Mouse (Mus musculus): ENCODE results near the gene Pnpla8. TPM values are rescaled to one million over a fixed set of nuclear protein-coding genes. Genes with fewer than 3 reads are reported as not detected.
"Not testable (repeated sequence)": the region's sequence is repeated elsewhere in the genome, so short reads cannot be mapped to it uniquely, and the experiment has no call there.

Gene Pnpla8
- polyA plus RNA-seq, 1 experiment from 2014 or later: 53.5 TPM

DNA sequence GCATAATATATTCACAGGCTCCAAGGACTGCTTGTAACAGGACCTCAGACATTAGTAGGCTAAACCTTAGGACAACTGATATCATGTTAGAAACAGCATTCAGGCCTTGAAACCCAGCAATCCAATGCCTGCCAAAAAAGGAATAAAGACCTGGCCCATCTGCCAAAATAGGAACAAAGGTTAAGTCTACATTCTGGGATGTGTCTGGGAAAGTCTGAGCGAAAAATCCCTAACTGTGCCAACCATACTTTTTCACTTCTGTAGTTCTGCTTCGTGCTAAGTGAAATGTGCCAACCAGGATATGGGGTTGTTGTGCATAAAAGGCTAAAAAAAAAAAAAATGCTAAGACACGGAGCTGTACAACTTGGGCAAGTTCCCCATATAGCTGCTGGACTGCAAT, 44.5 kb downstream of the Pnpla8 start:
- ATAC-seq (ENCODE audit: low FRiP score, low TSS enrichment) (no peak), DNase-seq (ENCODE audit: low spot score) (no peak)
- Histone ChIP-seq H3K4me3 (ENCODE audit: low read depth, low read length) (no peak overlapping the region), H3K4me1 (replicated peaks; ENCODE audit: control insufficient read depth, insufficient read depth) (peaks cover 3% of the 10 kb centered on the region; the same call in 1 of the 2 replicates), H3K9ac (ENCODE audit: low read length) (no peak overlapping the region), H3K4me2 (replicated peaks; ENCODE audit: low read depth) (no peak overlapping the region), H3K27ac (replicated peaks) (no peak overlapping the region), H3K27me3 (ENCODE audit: control insufficient read depth, insufficient read depth, low read length) (no peaks in the 10 kb centered on the region), H3K36me3 (ENCODE audit: control insufficient read depth, insufficient read depth, low read length) (no peaks in the 10 kb centered on the region), H3K9me3 (ENCODE audit: control insufficient read depth, low read length) (no peaks in the 10 kb centered on the region)
- 65% methylated on average over 3 of the region's 3 CpGs for WGBS
- TF ChIP-seq CTCF (IDR thresholded peaks at IDR 0.05; ENCODE audit: low read depth) (no peak), EP300 (optimal IDR thresholded peaks at IDR 0.05) (no peak)

DNA sequence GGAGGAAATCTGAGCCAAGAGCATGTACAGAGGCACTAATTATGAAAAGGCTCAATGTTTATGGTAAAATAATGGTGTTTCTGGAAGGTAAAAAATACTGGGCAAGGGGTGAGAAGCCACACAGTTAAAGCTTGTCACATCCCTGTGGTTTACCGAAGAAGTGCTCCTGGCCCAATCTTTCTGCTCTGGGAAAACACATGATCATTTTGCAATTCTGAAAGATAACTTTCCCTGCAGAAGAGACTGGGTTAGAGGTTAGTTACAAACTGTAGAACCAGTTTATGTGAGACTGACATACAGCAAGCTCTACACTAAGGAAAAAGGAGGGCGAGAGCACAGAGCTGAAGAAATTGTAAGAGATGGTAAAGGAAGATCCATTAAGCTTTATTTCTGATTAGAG, 46.0 kb downstream of the Pnpla8 start:
- ATAC-seq (ENCODE audit: low FRiP score, low TSS enrichment): no peak
- H3K9ac ChIP-seq (ENCODE audit: low read length): no peak overlapping the region
- DNase-seq (ENCODE audit: low spot score): no peak
- 86% methylated on average over 2 of the region's 2 CpGs for WGBS
- no peaks in the 10 kb centered on the region for H3K9me3 ChIP-seq (ENCODE audit: control insufficient read depth, low read length)
- no peak overlapping the region for H3K4me3 ChIP-seq (ENCODE audit: low read depth, low read length)
- TF ChIP-seq CTCF (IDR thresholded peaks at IDR 0.05; ENCODE audit: low read depth) (no peak), EP300 (optimal IDR thresholded peaks at IDR 0.05) (no peak)
- H3K27me3 ChIP-seq (ENCODE audit: control insufficient read depth, insufficient read depth, low read length): no peaks in the 10 kb centered on the region
- H3K4me2 ChIP-seq (replicated peaks; ENCODE audit: low read depth): no peak overlapping the region
- H3K27ac ChIP-seq (replicated peaks): no peak overlapping the region
- peaks cover 3% of the 10 kb centered on the region; the same call in 1 of the 2 replicates for H3K4me1 ChIP-seq (replicated peaks; ENCODE audit: control insufficient read depth, insufficient read depth)
- no peaks in the 10 kb centered on the region for H3K36me3 ChIP-seq (ENCODE audit: control insufficient read depth, insufficient read depth, low read length)

- peak overlapping the region; percentile 69 for H3K4me2 ChIP-seq (replicated peaks; ENCODE audit: low read depth)
- H3K27me3 ChIP-seq (ENCODE audit: control insufficient read depth, insufficient read depth, low read length): no peaks in the 10 kb centered on the region
- WGBS: under 1% methylated on average over 30 of the region's 38 CpGs
- H3K27ac ChIP-seq (replicated peaks): peak overlapping the region; percentile 100
- peak; percentile 99 for ATAC-seq (ENCODE audit: low FRiP score, low TSS enrichment)
- TF ChIP-seq EP300 (optimal IDR thresholded peaks at IDR 0.05) (no peak), CTCF (IDR thresholded peaks at IDR 0.05; ENCODE audit: low read depth) (no peak)
- peaks cover 3% of the 10 kb centered on the region; the same call in 1 of the 2 replicates for H3K4me1 ChIP-seq (replicated peaks; ENCODE audit: control insufficient read depth, insufficient read depth)
- no peaks in the 10 kb centered on the region for H3K36me3 ChIP-seq (ENCODE audit: control insufficient read depth, insufficient read depth, low read length)
- peak; percentile 99 for DNase-seq (ENCODE audit: low spot score)
- peak overlapping the region; percentile 86 for H3K4me3 ChIP-seq (ENCODE audit: low read depth, low read length)
- H3K9me3 ChIP-seq (ENCODE audit: control insufficient read depth, low read length): no peaks in the 10 kb centered on the region
- H3K9ac ChIP-seq (ENCODE audit: low read length): peak overlapping the region; percentile 95
These were observed 47.6 kb downstream of the Pnpla8 start for GRCm38 (mm10) chr12:44268728-44269302.

GRCm38 (mm10) chr12:44269311-44269831, 48.2 kb downstream of the Pnpla8 start:
- Histone ChIP-seq H3K4me3 (ENCODE audit: low read depth, low read length) (peak overlapping the region; percentile 86), H3K36me3 (ENCODE audit: control insufficient read depth, insufficient read depth, low read length) (no peaks in the 10 kb centered on the region), H3K4me1 (replicated peaks; ENCODE audit: control insufficient read depth, insufficient read depth) (peaks cover 3% of the 10 kb centered on the region; the same call in 1 of the 2 replicates), H3K9me3 (ENCODE audit: control insufficient read depth, low read length) (no peaks in the 10 kb centered on the region), H3K4me2 (replicated peaks; ENCODE audit: low read depth) (peak overlapping the region; percentile 69), H3K27ac (replicated peaks) (peak overlapping the region; percentile 100), H3K9ac (ENCODE audit: low read length) (peak overlapping the region; percentile 95), H3K27me3 (ENCODE audit: control insufficient read depth, insufficient read depth, low read length) (no peaks in the 10 kb centered on the region)
- DNase-seq (ENCODE audit: low spot score) (peak; percentile 63), ATAC-seq (ENCODE audit: low FRiP score, low TSS enrichment) (peak; percentile 83)
- under 1% methylated on average over 41 of the region's 46 CpGs for WGBS
- TF ChIP-seq EP300 (optimal IDR thresholded peaks at IDR 0.05) (no peak), CTCF (IDR thresholded peaks at IDR 0.05; ENCODE audit: low read depth) (no peak)

- Histone ChIP-seq H3K27me3 (ENCODE audit: control insufficient read depth, insufficient read depth, low read length) (no peaks in the 10 kb centered on the region), H3K4me2 (replicated peaks; ENCODE audit: low read depth) (no peak overlapping the region), H3K27ac (replicated peaks) (no peak overlapping the region), H3K9ac (ENCODE audit: low read length) (no peak overlapping the region), H3K4me1 (replicated peaks; ENCODE audit: control insufficient read depth, insufficient read depth) (no peaks in the 10 kb centered on the region), H3K36me3 (ENCODE audit: control insufficient read depth, insufficient read depth, low read length) (no peaks in the 10 kb centered on the region), H3K4me3 (ENCODE audit: low read depth, low read length) (no peak overlapping the region), H3K9me3 (ENCODE audit: control insufficient read depth, low read length) (no peaks in the 10 kb centered on the region)
- TF ChIP-seq CTCF (IDR thresholded peaks at IDR 0.05; ENCODE audit: low read depth) (no peak), EP300 (optimal IDR thresholded peaks at IDR 0.05) (no peak)
- no peak for DNase-seq (ENCODE audit: low spot score)
- 91% methylated on average over 6 of the region's 6 CpGs for WGBS
- no peak for ATAC-seq (ENCODE audit: low FRiP score, low TSS enrichment)
These were observed 53.1 kb downstream of the Pnpla8 start for GRCm38 (mm10) chr12:44274125-44274835.

DNA sequence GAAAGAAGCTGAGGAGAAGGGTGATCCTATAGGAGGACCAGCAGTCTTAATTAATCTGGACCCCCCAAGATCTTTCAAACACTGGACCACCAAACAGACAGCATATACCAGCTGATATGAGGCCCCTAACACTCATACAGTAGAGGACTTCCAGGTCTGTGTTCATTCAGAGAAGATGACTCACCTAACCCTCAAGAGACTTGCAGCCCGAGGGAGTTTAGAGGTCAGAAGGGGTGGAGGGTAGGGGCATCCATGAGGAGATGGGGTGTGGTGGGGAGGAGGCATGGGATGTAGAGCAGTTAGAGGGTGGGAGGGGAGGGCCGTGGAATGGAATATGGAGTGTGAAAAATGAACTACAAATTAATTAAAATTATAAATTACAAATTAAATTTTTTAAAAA, 59.0 kb downstream of the Pnpla8 start:
- not testable (repeated sequence) for H3K27ac ChIP-seq (replicated peaks); H3K9ac ChIP-seq (ENCODE audit: low read length); H3K4me1 ChIP-seq (replicated peaks; ENCODE audit: control insufficient read depth, insufficient read depth); H3K27me3 ChIP-seq (ENCODE audit: control insufficient read depth, insufficient read depth, low read length); H3K4me3 ChIP-seq (ENCODE audit: low read depth, low read length); ATAC-seq (ENCODE audit: low FRiP score, low TSS enrichment); H3K9me3 ChIP-seq (ENCODE audit: control insufficient read depth, low read length); H3K4me2 ChIP-seq (replicated peaks; ENCODE audit: low read depth); H3K36me3 ChIP-seq (ENCODE audit: control insufficient read depth, insufficient read depth, low read length); DNase-seq (ENCODE audit: low spot score)
- WGBS: 60% methylated on average over 2 of the region's 2 CpGs
